Mouse (Mus musculus) thymus, postnatal 4 days (tissue): ENCODE measurements around the gene Galnt17.

Experiments
- DNase-seq: peaks from one replicate; pipeline ENCODE4 v3.0.0; 2021

The Galnt17 gene

GRCm38 (mm10) chr5:131119896-131120295, 188.4 kb downstream of the Galnt17 start:
- DNase-seq, result no peak

- no peak for DNase-seq
Observed at GRCm38 (mm10) chr5:131117391-131118040, 190.8 kb downstream of the Galnt17 start.

- DNase-seq, result no peak
Observed at GRCm38 (mm10) chr5:131113850-131114470, 194.3 kb downstream of the Galnt17 start.

GRCm38 (mm10) chr5:131107188-131107587, 201.1 kb downstream of the Galnt17 start:
- DNase-seq, result no peak

- no peak for DNase-seq
Observed at GRCm38 (mm10) chr5:131096824-131097223, 211.5 kb downstream of the Galnt17 start.

- no peak for DNase-seq
Observed at GRCm38 (mm10) chr5:131095635-131096034, 212.7 kb downstream of the Galnt17 start.

- DNase-seq, result no peak
Observed at GRCm38 (mm10) chr5:131094771-131095170, 213.5 kb downstream of the Galnt17 start.

- no peak for DNase-seq
Observed at GRCm38 (mm10) chr5:131094138-131094537, 214.2 kb downstream of the Galnt17 start.

GRCm38 (mm10) chr5:131089876-131090275, 218.4 kb downstream of the Galnt17 start:
- DNase-seq, result no peak

- no peak for DNase-seq
Observed at GRCm38 (mm10) chr5:131088866-131089265, 219.4 kb downstream of the Galnt17 start.

GRCm38 (mm10) chr5:131083072-131083657, 225.1 kb downstream of the Galnt17 start:
- no peak for DNase-seq

GRCm38 (mm10) chr5:131077682-131078081, 230.6 kb downstream of the Galnt17 start:
- DNase-seq, result no peak

- DNase-seq, result no peak
Observed at GRCm38 (mm10) chr5:131075795-131076194, 232.5 kb downstream of the Galnt17 start.

GRCm38 (mm10) chr5:131074295-131074694, 234.0 kb downstream of the Galnt17 start:
- no peak for DNase-seq

GRCm38 (mm10) chr5:131065174-131065573, 243.1 kb downstream of the Galnt17 start:
- no peak for DNase-seq

GRCm38 (mm10) chr5:131048505-131048904, 259.8 kb downstream of the Galnt17 start:
- DNase-seq, result no peak

GRCm38 (mm10) chr5:131043130-131043529, 265.2 kb downstream of the Galnt17 start:
- DNase-seq, result no peak

GRCm38 (mm10) chr5:131040441-131040840, 267.9 kb downstream of the Galnt17 start:
- DNase-seq, result no peak

- DNase-seq, result no peak
Observed at GRCm38 (mm10) chr5:131039611-131040313, 268.5 kb downstream of the Galnt17 start.

GRCm38 (mm10) chr5:131024506-131024905, 283.8 kb downstream of the Galnt17 start:
- DNase-seq, result no peak

GRCm38 (mm10) chr5:131022396-131022993, 285.8 kb downstream of the Galnt17 start:
- no peak for DNase-seq

- no peak for DNase-seq
Observed at GRCm38 (mm10) chr5:131020936-131021335, 287.4 kb downstream of the Galnt17 start.

- no peak for DNase-seq
Observed at GRCm38 (mm10) chr5:131019346-131019965, 288.8 kb downstream of the Galnt17 start.
